Mouse (Mus musculus) left cerebral cortex, postnatal 36 days (tissue): ENCODE measurements around the gene A930004D18Rik. TPM values are rescaled to one million over a fixed set of nuclear protein-coding genes. Genes with fewer than 3 reads are reported as not detected.
"Not testable (repeated sequence)": the region's sequence is repeated elsewhere in the genome, so short reads cannot be mapped to it uniquely, and the experiment has no call there.

Experiments used
- DNase-seq, 2 experiments: peaks; one replicate each; pipeline ENCODE4 v3.0.0; 2021 to 2022; ENCODE audit warnings: low spot score in 2 of 2, mixed read lengths in 1 of 2
- intact Hi-C: fragments of 180-260 bp; cut with DNase I; formaldehyde crosslinking; loops from one replicate; pipeline ENCODE4 v1.15.1; 2025
- total RNA-seq, 2 experiments: library from RNA; stranded (reverse); gene quantifications; 2 replicates each; pipeline ENCODE4 v1.2.3; 2021

A930004D18Rik gene
- total RNA-seq, 2 experiments from 2014 or later: 2.1 to 3.2 TPM

DNA sequence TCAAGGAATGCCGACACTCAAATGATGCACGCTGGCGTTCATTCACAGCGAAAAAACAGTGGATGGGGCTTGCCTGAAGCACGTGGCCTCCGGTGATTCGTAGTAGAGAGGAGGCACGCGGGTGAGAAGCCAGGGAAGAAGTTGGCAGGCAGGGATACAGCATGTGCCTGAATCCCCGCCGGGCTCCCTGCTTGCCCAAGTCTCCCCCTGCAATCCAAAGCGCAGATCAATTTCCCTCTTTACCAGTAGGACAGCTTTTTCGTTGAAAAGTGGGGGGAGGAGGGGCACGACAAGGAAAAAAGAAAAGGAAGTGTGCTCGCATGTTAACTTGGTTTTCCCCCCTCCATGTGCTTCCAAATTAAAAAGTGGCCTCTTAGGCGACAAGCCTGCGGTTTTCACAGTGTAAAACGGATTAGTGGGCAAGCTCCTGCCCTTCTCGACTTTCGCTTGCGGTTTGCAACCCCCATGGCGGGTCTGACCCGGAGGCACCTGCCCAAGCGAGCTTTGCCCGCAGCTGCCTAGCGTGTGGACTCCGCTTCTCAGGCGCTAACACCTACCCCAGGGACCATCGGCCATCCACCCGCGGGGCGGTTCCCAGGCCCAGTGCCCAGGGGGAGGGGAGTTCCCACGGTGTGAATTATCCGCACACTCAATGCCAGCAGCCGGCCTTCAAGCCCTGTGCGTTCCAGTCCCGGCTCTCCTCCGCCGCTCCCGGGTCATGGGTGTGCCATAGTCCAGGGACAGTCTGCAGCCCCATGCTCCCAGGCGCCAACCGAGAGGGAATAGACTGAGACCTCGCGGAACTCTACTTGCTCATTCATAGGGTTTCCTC is 11.2 kb downstream of the A930004D18Rik start:
- intact Hi-C loops: loop anchor here (5.0 to 10.0 kb wide), 7 partner anchors 181 to 1318 kb away; partner anchors contain the start of genes Bmi1, Commd3 and Spag6
- DNase-seq: peak in 1 of 2 experiments; percentile 43

DNA sequence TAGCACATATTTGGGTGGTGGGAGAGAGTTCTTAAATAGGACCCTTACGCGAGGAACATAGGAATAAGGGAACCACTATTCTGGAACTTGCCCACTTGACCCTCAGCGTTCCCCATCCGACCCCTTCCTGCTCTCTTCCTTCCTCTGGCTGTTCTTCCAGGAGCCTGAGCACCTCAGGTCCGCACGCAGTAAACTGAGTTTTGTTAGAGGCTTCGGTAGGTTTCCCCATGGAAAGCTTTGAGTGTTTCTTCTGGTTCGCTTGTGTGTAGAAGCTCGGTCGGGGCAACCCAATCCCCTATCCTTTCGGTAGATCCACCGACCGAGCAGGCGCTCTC is 11.8 kb downstream of the A930004D18Rik start:
- no peak for DNase-seq
- intact Hi-C loops: loop anchor here (5.0 to 10.0 kb wide), 7 partner anchors 182 to 1319 kb away; partner anchors contain the start of genes Bmi1, Commd3 and Spag6

DNA sequence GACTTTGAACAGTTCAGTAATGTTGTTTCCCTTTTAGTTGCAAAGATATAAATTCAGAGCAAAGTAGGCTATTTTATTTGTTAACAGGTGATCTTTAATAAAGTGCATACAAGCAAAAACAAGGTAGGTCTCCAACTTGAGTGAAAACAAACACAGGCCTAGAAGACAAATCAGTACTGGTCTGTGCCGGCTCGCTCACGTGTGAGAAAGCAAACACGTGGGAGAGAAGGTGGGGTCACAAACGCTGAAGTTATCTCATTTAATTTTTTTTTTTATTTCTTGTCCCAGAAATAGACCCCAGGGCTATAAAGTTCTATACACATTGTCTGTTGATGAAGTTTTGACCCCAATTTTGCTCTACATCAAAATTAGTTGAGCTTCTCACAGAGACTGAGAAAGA is 12.4 kb downstream of the A930004D18Rik start:
- no peak for DNase-seq
- intact Hi-C loops: loop anchor here (5.0 to 10.0 kb wide), 7 partner anchors 182 to 1320 kb away; partner anchors contain the start of genes Bmi1, Commd3 and Spag6

DNA sequence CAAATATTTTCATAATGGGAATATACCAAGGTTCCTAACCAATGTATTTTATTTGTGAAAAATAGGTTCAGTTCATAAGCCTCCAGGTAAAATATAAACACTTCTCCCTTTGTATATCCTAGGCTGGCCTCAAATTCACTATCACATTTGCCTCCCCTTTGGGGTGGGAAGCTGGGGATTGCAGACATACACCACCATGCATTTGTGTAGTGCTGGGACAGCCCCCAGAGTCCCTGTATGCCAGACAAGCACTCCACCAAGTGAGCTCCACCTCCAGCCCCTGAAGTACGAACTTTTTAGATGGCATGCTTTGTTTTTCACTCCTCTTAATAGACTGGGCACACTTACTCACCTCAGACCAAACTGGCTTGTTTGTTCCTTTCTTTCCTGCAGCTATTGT is 14.7 kb downstream of the A930004D18Rik start:
- intact Hi-C loops: loop anchor here (10.0 kb wide), 4 partner anchors 332 to 1322 kb away; partner anchors contain the start of genes Bmi1 and Commd3

DNA sequence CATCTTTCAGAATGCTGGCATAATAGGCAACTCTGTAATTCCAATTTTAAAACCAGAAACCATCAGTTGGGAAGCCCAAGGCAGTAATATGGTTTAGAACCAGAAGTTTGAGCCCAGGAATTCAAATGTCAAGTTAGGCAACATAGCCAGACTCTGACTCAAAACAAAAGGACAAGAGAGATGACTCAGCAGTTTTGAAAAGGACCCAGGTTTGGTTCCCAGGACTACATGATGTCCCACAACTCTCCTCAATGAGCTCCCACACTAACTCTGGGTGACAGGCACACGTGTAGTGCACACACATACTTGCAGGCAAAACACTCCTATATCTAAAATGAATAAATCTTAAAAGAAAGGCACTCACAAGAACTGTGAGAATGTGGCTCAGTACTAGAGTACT is 18.4 kb downstream of the A930004D18Rik start:
- intact Hi-C loops: no loop called here
- DNase-seq: no peak

More for the DNA sequence above, 14.7 kb downstream of the A930004D18Rik start:
- DNase-seq: no peak

DNA sequence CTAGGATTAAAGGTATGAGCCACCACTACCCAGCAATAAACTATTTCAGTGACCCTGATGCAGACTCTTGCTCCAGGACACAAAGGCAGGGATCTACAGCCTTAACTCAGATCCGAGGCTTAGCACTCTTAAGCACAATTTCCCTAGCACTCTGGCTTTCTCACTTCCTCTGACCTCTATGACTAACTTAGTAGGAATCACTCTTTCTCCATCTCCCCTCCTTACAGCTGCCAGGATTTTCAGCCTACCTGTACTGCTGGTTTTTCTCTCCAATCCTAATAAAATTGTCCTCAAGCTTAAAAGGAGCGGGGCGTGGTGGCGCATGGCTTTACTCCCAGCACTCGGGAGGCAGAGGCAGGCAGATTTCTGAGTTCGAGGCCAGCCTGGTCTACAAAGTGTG is 20.2 kb downstream of the A930004D18Rik start:
- DNase-seq: no peak
- intact Hi-C loops: no loop called here

DNA sequence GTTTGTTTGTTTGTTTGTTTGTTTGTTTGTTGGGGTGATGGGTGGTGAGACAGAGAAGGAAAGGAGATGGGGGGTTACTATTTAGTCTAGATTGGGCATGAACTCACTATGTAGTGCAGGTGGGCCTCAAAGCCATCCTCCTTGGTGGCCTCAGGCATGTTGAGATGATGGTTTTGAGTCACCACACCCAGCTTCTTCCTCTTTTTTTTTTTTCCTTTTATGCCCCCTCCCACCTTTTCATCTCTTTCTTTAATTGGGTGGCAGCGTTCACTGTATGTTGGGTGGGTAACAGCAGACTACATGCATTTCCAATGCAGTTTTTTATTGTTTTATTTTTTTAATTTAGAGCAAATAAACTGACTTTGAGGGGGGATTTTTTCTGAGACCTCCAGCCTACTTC is 20.9 kb downstream of the A930004D18Rik start:
- DNase-seq: no peak
- intact Hi-C loops: no loop called here

DNA sequence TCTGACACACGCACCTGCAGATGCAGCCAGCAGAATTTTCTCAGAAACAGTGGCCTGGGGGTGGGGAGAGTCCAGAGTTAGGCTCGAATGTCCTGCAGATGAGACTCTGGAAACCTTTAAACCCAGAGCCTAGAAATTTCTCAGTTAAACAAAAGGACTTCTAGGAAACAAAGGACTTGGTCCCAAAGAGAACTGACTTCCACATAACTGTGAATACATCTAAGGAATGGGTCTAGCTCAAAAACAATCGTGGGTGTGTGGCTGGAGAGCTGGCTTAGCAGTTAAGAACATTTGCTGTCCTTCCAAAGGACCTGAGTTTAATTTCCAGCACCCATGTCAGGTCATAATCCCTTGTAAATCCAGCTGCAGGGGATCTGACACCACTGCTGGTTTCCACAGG is 22.0 kb downstream of the A930004D18Rik start:
- DNase-seq: no peak
- intact Hi-C loops: no loop called here

DNA sequence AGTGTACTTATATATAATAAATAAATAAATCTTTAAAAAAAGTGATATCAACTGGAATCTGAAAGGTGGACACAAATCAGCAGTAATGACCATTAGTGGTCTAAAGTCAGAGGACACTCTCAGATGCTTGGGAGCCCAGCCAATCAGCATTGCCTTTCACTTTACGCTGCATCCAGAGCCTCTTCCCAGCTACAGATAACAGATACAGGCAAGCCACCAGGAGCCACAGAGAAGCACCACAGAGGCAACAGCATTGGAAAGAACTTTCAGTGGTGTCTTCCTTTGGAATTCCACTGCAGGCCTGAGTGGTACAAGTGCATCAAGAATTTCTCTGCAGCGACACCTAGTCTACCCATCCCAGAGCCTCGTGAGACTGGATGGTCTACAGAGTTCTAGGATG is 24.7 kb downstream of the A930004D18Rik start:
- no peak for DNase-seq
- intact Hi-C loops: no loop called here

DNA sequence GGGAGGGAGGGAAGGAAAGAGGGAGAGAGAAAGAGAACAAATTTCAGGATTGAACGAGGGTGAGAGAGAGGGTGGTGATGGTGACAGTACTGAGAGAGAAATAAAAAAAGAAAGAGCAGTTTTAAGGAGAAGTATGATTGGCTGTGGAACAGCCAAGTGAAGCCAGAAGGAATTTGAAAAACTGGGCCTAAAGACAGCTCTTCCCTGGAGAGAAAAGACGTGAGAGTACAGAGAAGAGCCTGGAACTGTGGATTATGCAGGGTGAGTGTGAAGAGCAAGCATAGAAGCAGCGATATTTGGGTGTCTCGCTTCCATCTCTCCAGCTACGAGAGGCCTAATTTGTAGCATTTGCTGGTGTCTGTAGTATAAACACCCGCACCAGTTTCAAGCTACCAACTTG is 26.3 kb downstream of the A930004D18Rik start:
- DNase-seq: no peak
- intact Hi-C loops: no loop called here

DNA sequence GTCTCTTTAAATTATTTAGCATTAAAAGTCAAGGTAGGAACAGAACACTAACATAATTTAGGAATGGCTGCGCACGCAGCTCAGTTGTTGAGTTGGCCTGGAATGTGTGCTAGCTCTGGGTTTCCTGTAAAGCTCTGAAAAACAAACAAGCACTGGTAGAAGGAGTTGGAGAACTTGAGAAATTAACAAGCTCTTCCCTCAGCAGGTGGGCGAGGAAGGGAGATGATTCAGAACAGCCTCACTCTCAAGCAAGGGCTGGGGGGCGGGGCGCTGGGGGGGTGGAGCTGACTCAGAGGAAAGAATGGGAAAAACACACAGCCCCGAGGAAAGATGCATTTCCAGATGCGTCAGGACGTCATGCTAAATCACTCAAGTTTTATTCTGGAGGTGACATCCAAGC is 32.4 kb downstream of the A930004D18Rik start:
- intact Hi-C loops: no loop called here
- peak; percentile 7 to 10 for DNase-seq

DNA sequence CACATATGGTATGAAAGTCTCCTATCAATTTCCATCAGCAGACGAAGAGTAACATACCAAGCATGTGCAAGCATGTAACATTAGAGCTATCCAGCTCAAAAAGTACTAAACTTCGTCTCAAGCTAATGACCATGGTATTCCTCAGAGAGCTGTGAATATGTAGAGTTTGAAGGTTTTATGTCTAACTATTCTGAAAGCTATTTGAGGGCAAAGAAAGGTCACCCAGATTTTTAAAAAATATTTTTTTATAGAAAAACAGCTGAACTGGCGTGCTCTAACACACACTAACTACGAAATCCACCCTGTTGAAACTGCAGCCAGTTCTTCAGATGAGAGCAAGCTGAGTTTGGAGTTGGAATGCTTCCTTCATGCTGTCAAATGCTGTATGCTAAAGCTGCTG is 33.3 kb downstream of the A930004D18Rik start:
- no peak for DNase-seq
- intact Hi-C loops: no loop called here

DNA sequence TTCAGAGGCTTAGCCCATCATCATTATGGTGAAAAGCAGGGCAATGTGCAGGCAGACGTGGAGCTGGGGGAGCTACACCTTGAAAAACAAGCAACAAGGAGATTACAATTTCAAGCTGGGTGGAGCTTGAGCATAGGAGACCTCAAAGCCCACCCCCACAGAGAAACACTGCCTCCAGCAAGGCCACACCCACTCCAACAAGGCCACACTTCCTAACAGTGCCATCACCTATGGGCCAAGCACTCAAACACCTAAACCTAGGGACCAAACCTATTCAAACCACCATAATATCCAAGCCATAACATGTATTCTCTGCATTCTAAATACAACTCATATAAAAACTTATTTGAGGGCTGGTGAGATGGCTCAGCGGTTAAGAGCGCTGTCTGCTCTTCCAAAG is 35.2 kb downstream of the A930004D18Rik start:
- intact Hi-C loops: no loop called here
- no peak for DNase-seq

DNA sequence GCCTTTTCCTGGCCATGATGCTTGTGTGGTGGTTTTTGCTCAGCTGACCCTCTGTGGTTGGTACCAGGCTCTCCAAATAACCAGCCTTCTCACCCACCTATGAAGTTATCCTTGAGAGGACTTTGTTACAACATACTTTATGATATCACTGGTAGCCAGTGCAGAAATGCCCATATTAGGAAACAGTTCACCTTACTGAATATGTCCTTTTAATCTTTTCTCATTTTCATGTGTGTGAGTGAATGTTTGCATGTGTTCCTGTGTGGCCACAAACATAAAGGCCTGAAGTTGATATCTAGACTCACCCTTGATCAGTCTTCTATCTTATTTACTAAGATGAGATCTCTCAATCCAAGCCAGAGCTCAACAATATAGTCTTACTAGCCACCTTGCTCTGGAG is 40.7 kb downstream of the A930004D18Rik start, which contains the start of gene H2al2a:
Gene H2al2a, minus strand, starts transcription at position 101 of the 400 bp plus-strand sequence.
- intact Hi-C loops: no loop called here
- no peak for DNase-seq

DNA sequence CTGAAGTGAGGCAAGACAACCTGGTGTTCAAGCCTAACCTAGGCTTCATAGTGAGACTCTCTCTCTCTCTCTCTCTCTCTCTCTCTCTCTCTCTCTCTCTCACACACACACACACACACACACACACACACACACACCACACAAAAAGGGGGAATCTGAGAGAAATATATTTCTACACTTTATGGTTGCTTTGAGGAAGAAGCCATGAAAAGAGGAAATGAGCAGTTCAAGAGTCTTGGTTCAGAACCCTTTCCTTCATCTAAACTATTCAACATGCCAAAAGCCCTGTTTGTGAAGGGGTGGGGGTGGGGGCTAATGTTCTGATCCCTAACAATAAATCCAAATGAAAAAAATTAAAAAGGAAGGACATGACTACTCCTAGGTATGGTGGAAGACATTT is 48.0 kb downstream of the A930004D18Rik start:
- intact Hi-C loops: no loop called here
- DNase-seq: no peak

DNA sequence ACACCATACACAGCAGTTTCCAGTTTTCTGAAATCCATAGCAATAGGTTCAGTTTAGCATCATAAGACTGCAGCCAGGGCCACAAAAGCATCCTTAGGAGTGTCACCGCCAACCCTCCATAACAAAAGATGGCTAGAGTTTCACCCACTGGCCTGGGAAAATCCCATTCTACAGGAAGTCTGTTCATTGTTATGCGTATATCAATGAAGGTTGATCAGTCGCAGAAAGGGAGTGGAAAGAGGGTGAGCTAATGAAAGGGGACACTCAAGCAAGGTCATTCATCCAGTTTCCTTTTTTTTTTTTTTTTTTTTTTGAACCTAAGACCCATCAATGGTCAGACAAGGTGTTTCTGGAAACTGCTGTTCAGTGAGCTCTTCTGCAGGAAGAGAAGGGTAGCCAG is 48.4 kb downstream of the A930004D18Rik start:
- DNase-seq: no peak
- intact Hi-C loops: no loop called here

DNA sequence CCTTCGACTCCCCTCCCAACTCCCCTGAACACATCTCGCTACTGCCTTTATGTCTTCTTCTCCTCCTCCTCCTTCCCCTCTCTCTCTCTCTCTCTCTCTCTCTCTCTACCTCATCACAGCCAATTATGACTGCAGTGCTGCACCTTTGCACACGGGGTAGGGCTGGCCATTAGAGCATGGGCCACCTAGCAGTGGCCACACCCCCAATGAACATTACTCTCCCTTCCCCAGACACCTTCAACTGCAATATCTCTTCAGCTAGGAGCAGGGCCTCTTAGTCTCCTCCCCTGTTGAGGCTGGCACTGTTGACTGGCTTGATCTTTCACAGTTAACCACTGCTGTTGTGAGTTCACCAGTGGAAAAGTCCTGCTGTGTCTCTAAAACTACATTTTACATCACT is 50.8 kb downstream of the A930004D18Rik start:
- no peak for DNase-seq
- intact Hi-C loops: no loop called here

DNA sequence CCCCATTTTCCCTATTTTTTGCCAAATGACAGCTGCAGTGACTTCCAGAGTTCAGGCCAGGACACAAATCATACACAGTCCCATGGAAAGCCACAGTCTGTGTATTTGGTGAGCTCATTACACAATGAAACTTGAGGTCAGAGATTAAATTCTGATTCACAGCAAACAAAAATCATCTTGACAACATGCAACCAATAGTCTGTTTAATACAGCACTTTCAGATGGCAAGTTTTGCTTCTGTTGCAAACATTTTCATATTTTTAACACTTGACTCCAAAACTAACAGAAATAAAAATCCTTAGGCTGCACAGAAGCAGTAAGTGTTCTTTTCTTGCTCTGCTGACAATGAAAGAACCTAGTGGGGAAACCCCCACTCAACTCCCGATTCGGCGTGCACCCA is 52.8 kb downstream of the A930004D18Rik start:
- DNase-seq: no peak
- intact Hi-C loops: no loop called here

DNA sequence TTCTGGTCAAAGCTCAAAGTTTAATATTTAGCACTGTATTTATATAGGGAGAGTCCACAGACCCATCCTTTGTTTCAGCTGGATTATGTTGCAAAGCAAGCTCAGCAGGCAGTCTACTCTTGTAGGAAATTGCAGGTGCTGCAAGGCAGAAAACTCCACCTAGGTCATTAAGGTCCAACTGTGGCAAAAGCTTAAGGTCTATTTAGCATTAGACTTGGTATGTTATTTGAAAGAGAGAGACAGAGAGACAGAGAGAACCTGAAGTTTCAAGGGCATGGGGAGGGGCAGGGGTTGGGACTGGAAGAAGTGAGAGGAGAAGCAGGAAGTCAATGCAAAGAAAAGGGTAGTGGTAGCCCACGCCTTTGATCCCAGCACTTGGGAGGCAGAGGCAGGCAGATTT is 54.8 kb downstream of the A930004D18Rik start:
- DNase-seq: no peak
- intact Hi-C loops: no loop called here

DNA sequence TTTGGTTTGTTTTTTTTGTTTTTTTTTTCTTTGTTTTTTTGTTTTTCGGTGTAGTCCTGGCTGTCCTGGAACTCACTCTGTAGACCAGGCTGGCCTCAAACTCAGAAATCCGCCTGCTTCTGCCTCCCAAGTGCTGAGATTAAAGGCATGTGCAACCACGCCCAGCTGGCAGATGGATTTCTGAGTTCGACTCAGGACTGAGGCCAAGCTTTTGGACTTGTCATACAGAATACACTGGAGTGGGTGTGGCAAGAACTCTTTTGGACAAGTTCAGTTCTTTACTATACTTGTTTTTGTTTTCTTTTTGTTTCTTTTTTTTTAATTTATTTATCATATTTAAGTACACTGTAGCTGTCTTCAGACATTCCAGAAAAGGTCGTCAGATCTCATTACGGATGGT is 58.8 kb downstream of the A930004D18Rik start:
- DNase-seq: no peak
- intact Hi-C loops: no loop called here

DNA sequence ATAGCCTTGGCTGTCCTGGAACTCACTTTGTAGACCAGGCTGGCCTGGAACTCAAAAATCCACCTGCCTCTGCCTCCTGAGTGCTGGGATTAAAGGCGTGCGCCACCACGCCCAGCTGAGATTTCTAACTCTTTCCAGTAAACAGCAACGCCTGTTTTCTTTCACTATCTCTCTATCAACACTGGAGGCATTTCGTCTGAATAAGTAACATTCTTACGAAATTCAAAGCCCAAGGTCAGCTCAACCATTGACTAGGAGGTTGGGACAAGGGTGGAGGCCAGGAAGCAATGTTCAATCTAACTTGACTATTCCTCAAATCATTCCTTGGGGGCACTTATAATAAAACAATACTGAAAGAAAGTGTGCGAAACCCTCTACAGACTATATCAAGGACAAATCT is 59.3 kb downstream of the A930004D18Rik start:
- intact Hi-C loops, DNase-seq: not testable (repeated sequence)
